Mouse (Mus musculus) spleen, adult 2 months (tissue): ENCODE data around the gene Trat1. TPM values are rescaled to one million over a fixed set of nuclear protein-coding genes. Genes with fewer than 3 reads are reported as not detected.

ENCODE experiments used
- DNase-seq, 2 experiments: peaks; one replicate each; pipeline versions ENCODE4 v3.0.0 to v3.0.0-alpha.2; 2012 to 2021; ENCODE audit warnings: low spot score in 2 of 2, low read depth in 1 of 2
- H3K27ac ChIP-seq: fragments of 200-500 bp; 2 replicates; pipeline ENCODE4 v1.5.1; 2012; ENCODE audit warnings: low read length, inconsistent platforms; ENCODE audit not compliant: insufficient read depth
- H3K27me3 ChIP-seq: fragments of 200-500 bp; 2 replicates; pipeline ENCODE4 v1.6.1; 2012; ENCODE audit warnings: mild to moderate bottlenecking, moderate library complexity, low read length, inconsistent platforms; ENCODE audit not compliant: control insufficient read depth, insufficient read depth
- H3K36me3 ChIP-seq: fragments of 200-500 bp; 2 replicates; pipeline ENCODE4 v1.6.1; 2012; ENCODE audit warnings: mild to moderate bottlenecking, low read length, inconsistent platforms; ENCODE audit not compliant: control insufficient read depth, insufficient read depth
- H3K4me1 ChIP-seq: fragments of 200-500 bp; 2 replicates; pipeline ENCODE4 v1.6.1; 2011; ENCODE audit warnings: inconsistent platforms; ENCODE audit not compliant: control insufficient read depth, insufficient read depth, insufficient read length
- H3K4me3 ChIP-seq: fragments of 200-500 bp; 2 replicates; pipeline ENCODE4 v1.5.1; 2011; ENCODE audit warnings: mild to moderate bottlenecking, inconsistent platforms; ENCODE audit not compliant: insufficient read depth, insufficient read length; ENCODE audit errors: extremely low read depth
- CTCF ChIP-seq: fragments of 200-500 bp; IDR thresholded peaks from 2 replicates; pipeline ENCODE4 v1.5.1; 2011; ENCODE audit warnings: mild to moderate bottlenecking, inconsistent platforms; ENCODE audit not compliant: insufficient read depth, insufficient read length, insufficient replicate concordance; ENCODE audit errors: extremely low read depth
- POLR2A ChIP-seq: fragments of 200-500 bp; IDR thresholded peaks from 2 replicates; pipeline ENCODE4 v1.6.1; 2011; ENCODE audit warnings: low read depth, low read length, inconsistent platforms
- WGBS: fragments of 180-500 bp; shearing (Covaris S2); methylation state at CpG from one replicate; pipeline ENCODE4 v1.1.7; 2018; 5-methylcytosine and 5-hydroxymethylcytosine counted together
- polyA plus RNA-seq: library from polyadenylated mRNA; depleted of rRNA; stranded (reverse); fragments of >200 nt; gene quantifications from 2 replicates; pipeline ENCODE4 v1.2.3, GENCODE M21; 2012

Gene Trat1
- polyA plus RNA-seq, 1 experiment, result 1.3 TPM

DNA sequence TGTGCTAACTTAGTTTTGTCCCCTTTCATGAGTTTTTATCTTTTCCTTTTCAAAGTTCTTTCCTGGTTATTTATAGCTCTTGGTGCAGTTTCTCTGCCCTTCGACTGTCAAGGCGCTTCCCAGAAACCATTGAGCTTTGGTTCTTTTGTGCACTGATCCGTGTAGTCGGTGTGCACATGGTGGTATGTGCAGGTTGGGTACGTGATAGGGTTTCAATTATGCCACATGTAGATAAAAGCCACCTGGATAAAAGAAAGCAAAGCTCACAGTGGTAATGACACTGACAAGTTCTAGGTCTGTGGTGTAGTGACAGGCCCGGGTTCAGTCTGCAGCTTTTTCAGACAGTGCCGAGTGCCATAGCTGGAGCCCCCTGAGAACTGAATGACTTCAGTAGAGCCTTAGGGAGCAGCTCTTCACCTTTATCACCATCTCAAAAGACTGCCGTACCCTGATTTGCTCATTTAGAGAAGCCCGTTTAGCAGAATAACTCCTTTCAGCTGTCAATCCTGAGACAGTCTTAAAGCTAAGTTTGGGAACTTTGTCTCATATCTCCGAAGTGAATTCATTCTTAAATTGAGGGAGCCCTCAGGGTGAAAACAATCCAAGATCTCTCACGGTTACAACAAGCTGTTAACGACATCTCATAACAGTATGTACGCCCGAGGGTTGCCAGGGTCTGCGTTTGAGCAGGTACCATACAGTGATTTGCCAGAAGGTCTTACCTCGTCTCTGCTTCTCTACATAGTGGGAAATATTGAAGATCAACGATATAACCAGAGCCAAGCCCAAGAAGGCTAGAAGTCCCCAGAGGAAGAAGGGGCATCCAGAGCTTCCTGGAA lies 11.0 kb downstream of the Trat1 start:
- Histone ChIP-seq H3K36me3 (no peaks in the 10 kb centered on the region), H3K27ac (no peak overlapping the region), H3K4me1 (no peaks in the 10 kb centered on the region; the same call in 1 of the 2 replicates), H3K27me3 (no peaks in the 10 kb centered on the region), H3K4me3 (no peak overlapping the region)
- TF ChIP-seq CTCF (no peak), POLR2A (no peak)
- DNase-seq, result no peak
- WGBS, result 77% methylated on average over 17 of the region's 17 CpGs

DNA sequence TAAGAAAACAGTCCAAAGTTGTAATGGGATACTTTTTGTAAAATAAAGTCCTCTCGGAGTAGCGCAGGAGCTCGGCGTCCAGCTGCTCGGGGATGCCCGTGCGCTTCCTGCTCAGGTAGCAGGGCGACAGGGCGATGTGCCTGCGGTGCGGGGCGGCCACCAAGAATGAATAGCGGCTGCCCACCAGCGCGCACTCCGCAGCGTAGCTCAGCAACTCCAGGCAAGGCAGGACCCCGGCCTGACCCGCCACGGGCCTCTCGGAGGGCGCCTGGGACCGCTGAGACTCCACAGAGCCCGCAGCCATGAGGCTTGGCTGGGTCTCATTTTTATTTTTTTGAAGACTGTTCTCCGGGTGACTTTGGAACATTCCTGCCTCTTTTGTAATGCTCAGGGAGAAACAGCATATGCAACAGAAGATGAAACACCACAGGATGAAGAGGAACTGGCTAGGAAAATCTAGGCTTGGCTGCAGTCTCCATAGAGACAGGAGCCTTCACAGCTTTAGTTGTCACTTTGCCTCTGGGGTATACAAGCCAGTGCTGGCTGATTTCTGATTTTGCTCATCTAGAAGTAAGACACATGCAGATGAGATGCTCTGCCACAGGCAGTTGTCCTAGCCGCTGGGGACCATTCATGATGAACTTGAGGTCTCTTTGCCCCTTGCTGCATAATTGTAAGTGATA lies 21.5 kb downstream of the Trat1 start:
- no peaks in the 10 kb centered on the region for H3K4me1 ChIP-seq
- no peaks in the 10 kb centered on the region for H3K27me3 ChIP-seq
- 63% methylated on average over 26 of the region's 26 CpGs for WGBS
- H3K4me3 ChIP-seq, result no peak overlapping the region
- H3K36me3 ChIP-seq, result no peaks in the 10 kb centered on the region
- no peak overlapping the region for H3K27ac ChIP-seq
- DNase-seq, result no peak
- no peak for TF ChIP-seq POLR2A
- TF ChIP-seq CTCF, result no peak

- DNase-seq, result no peak
- Histone ChIP-seq H3K4me1 (no peaks in the 10 kb centered on the region), H3K27ac (no peak overlapping the region), H3K36me3 (no peaks in the 10 kb centered on the region), H3K4me3 (no peak overlapping the region), H3K27me3 (no peaks in the 10 kb centered on the region)
- TF ChIP-seq POLR2A, result no peak
- TF ChIP-seq CTCF, result no peak
- 66% methylated on average over 2 of the region's 2 CpGs for whole genome bisulfite sequencing
Observed at GRCm38 (mm10) chr16:48745418-48745817, 26.4 kb downstream of the Trat1 start.

DNA sequence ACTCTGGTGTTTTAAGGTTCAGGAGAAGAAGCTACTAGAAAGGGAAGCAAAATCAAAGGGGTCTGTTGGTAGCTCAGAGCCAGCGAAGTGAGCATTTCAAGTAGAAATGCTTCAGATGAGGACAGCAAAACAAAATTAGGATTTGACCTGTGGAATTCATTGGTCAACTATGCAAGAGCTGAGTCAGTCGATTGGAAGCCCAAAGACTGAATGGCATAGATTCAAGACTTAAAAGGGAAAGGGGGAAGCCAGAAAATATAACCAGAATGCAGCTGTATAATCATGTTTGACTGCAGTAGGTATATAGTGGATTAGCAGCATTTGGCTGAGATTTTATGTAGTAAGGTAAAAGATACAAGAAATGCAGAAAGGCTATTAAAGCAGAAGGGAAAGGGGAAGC lies 26.8 kb downstream of the Trat1 start:
- no peak overlapping the region for H3K27ac ChIP-seq
- no peaks in the 10 kb centered on the region for H3K36me3 ChIP-seq
- no peak overlapping the region for H3K4me3 ChIP-seq
- TF ChIP-seq POLR2A, result no peak
- TF ChIP-seq CTCF, result no peak
- H3K27me3 ChIP-seq, result no peaks in the 10 kb centered on the region
- no peaks in the 10 kb centered on the region for H3K4me1 ChIP-seq
- WGBS, result 79% methylated on average over 2 of the region's 2 CpGs
- no peak for DNase-seq

GRCm38 (mm10) chr16:48741549-48741948 lies 30.3 kb downstream of the Trat1 start:
- H3K4me1 ChIP-seq, result no peaks in the 10 kb centered on the region
- no peak overlapping the region for H3K4me3 ChIP-seq
- no peaks in the 10 kb centered on the region for H3K27me3 ChIP-seq
- DNase-seq, result no peak
- no peak overlapping the region for H3K27ac ChIP-seq
- 29% methylated on average over 3 of the region's 3 CpGs for WGBS
- no peaks in the 10 kb centered on the region for H3K36me3 ChIP-seq
- TF ChIP-seq POLR2A (no peak), CTCF (no peak)

DNA sequence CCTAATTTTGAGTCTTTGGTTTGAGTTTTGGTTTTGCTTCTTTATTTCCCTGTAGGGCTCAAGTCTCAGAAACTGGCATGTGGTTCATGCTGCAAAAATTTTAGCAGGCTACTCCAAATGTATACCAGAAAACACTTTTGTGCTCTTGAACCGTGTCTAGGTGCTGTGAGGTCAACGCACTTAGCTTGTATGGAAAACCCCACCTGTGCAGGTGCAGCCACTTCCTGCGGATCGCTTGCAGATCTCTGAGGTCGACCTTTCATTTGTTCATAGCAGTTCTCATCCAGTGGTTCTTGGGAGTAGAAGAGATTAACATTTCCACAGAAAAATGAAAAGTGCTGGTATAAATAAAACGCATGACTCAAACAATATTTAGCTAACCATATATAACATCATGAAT lies 31.8 kb downstream of the Trat1 start:
- Histone ChIP-seq H3K36me3 (no peaks in the 10 kb centered on the region), H3K27ac (no peak overlapping the region), H3K4me1 (no peaks in the 10 kb centered on the region), H3K4me3 (no peak overlapping the region), H3K27me3 (no peaks in the 10 kb centered on the region)
- WGBS, result 81% methylated on average over 6 of the region's 6 CpGs
- no peak for DNase-seq
- TF ChIP-seq POLR2A (no peak), CTCF (no peak)

DNA sequence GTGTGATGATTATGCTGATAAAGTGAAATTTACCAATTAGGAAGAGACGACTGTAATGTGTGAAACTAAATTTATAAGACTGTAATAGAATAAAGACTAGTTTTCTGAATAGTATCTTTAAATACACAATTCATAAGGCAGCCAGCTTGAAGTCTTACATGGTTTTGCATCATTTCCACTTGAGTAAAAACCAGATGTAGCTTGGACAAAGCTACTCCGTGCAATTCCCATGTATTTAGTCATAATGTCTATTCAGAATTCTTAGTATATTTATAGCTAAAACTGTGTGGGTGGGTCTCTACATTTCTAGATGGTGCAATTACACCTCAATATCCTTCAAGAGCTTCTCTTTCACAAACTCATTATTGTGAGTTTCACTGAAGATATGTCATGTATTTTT lies 33.4 kb downstream of the Trat1 start:
- 93% methylated on average over 2 of the region's 2 CpGs for WGBS
- Histone ChIP-seq H3K27ac (no peak overlapping the region), H3K4me1 (no peaks in the 10 kb centered on the region), H3K4me3 (no peak overlapping the region), H3K36me3 (no peaks in the 10 kb centered on the region), H3K27me3 (no peaks in the 10 kb centered on the region)
- no peak for DNase-seq
- TF ChIP-seq POLR2A (no peak), CTCF (no peak)
